ENCODE assay signal across 14 mouse cellular contexts in genomic region chr12:3366957-3367260, GRCm38 (mm10). TPM values are rescaled to one million over a fixed set of nuclear protein-coding genes. Genes with fewer than 3 reads are reported as not detected.
A peak's percentile ranks its signal among the peaks of the same experiment; 100 is the strongest.
DNase-seq lines count a peak whose midpoint lies in the region; ATAC-seq and TF ChIP-seq lines count a peak whose summit lies in the region.
"Had no signal": no experiment of that assay in that cellular context is flagged by ENCODE, and none has a peak within 500 bp of the region (broad histone marks: within the 10 kb centered on the region; RNA-seq: fewer than 3 reads in every experiment).

No protein-coding gene starts in this region.

- peaks cover 58% of the 10 kb centered on the region for H3K4me1 ChIP-seq in forebrain, embryonic 10.5 days
- H3K4me1 ChIP-seq in forebrain, embryonic 11.5 days (replicated peaks; ENCODE audit: control insufficient read depth, insufficient read depth, low read length) = peaks cover 16% of the 10 kb centered on the region; the same call in 1 of the 2 replicates
- peaks cover 57% of the 10 kb centered on the region for H3K4me1 ChIP-seq in embryonic facial prominence, embryonic 13.5 days
- peaks cover 67% of the 10 kb centered on the region for H3K4me1 ChIP-seq in hindbrain, embryonic 13.5 days (replicated peaks)
- H3K4me1 ChIP-seq in midbrain, embryonic 15.5 days = peaks cover 60% of the 10 kb centered on the region
- peaks cover 4% of the 10 kb centered on the region; the same call in 1 of the 2 replicates for H3K4me1 ChIP-seq in heart, adult 2 months (ENCODE audit: control insufficient read depth, insufficient read depth, low read length)

- H3K9me3 ChIP-seq in forebrain, embryonic 10.5 days = peaks cover 26% of the 10 kb centered on the region
- H3K9me3 ChIP-seq in forebrain, embryonic 11.5 days (ENCODE audit: control insufficient read depth, low read length) = no peaks in the 10 kb centered on the region
- peaks cover 14% of the 10 kb centered on the region; the same call in 1 of the 2 replicates for H3K9me3 ChIP-seq in embryonic facial prominence, embryonic 13.5 days
- H3K9me3 ChIP-seq in hindbrain, embryonic 13.5 days = peaks cover 4% of the 10 kb centered on the region; the same call in 1 of the 2 replicates
- no peaks in the 10 kb centered on the region for H3K9me3 ChIP-seq in midbrain, embryonic 15.5 days
- H3K9me3 ChIP-seq: megakaryocyte, embryonic 14.5 days had no signal

- TF ChIP-seq POLR2A in heart, adult 2 months (IDR thresholded peaks at IDR 0.05; ENCODE audit: insufficient read depth, low read depth, low read length) = no peak

- H3K27me3 ChIP-seq in forebrain, embryonic 10.5 days (ENCODE audit: poor library complexity, severe bottlenecking) = peaks cover 12% of the 10 kb centered on the region; the same call in 1 of the 2 replicates
- H3K27me3 ChIP-seq in forebrain, embryonic 11.5 days (ENCODE audit: control insufficient read depth, insufficient read depth, low read length) = no peaks in the 10 kb centered on the region
- H3K27me3 ChIP-seq in embryonic facial prominence, embryonic 13.5 days = no peaks in the 10 kb centered on the region
- no peaks in the 10 kb centered on the region for H3K27me3 ChIP-seq in hindbrain, embryonic 13.5 days
- no peaks in the 10 kb centered on the region for H3K27me3 ChIP-seq in midbrain, embryonic 15.5 days (replicated peaks)
- no peaks in the 10 kb centered on the region for H3K27me3 ChIP-seq in heart, adult 2 months (ENCODE audit: control insufficient read depth, insufficient read depth, low read length)
- H3K27me3 ChIP-seq: Patski had no signal

- ATAC-seq in forebrain, embryonic 11.5 days (replicated peaks; ENCODE audit: low FRiP score) = no peak
- ATAC-seq in embryonic facial prominence, embryonic 13.5 days (ENCODE audit: insufficient number of reproducible peaks, insufficient read depth, low FRiP score, low TSS enrichment, low read depth) = no peak
- no peak for ATAC-seq in hindbrain, embryonic 13.5 days (ENCODE audit: low FRiP score)
- ATAC-seq in midbrain, embryonic 15.5 days (replicated peaks) = no peak
- no peak for ATAC-seq in megakaryocyte progenitor cell, adult 5-6 weeks (replicated peaks; ENCODE audit: poor library complexity)
- ATAC-seq: Patski had no signal

- H3K79me2 ChIP-seq in heart, adult 2 months (replicated peaks; ENCODE audit: control insufficient read depth, insufficient read depth, low read length) = no peaks in the 10 kb centered on the region

- H3K4me2 ChIP-seq in forebrain, embryonic 11.5 days (ENCODE audit: low read depth, low read length, severe bottlenecking) = no peak overlapping the region
- H3K4me2 ChIP-seq in embryonic facial prominence, embryonic 13.5 days = peak overlapping the region; percentile 95
- peak overlapping the region; percentile 87 for H3K4me2 ChIP-seq in hindbrain, embryonic 13.5 days
- H3K4me2 ChIP-seq in midbrain, embryonic 15.5 days = peak overlapping the region; percentile 57

- peaks cover 24% of the 10 kb centered on the region for H3K36me3 ChIP-seq in forebrain, embryonic 10.5 days (replicated peaks)
- H3K36me3 ChIP-seq in forebrain, embryonic 11.5 days (ENCODE audit: control insufficient read depth, insufficient read depth, low read length) = no peaks in the 10 kb centered on the region; the same call in 1 of the 2 replicates
- H3K36me3 ChIP-seq in embryonic facial prominence, embryonic 13.5 days = peaks cover 18% of the 10 kb centered on the region
- H3K36me3 ChIP-seq in hindbrain, embryonic 13.5 days = peaks cover 19% of the 10 kb centered on the region
- H3K36me3 ChIP-seq in midbrain, embryonic 15.5 days (replicated peaks) = peaks cover 8% of the 10 kb centered on the region; the same call in 1 of the 2 replicates
- peaks cover 5% of the 10 kb centered on the region; the same call in 1 of the 2 replicates for H3K36me3 ChIP-seq in heart, adult 2 months (ENCODE audit: control insufficient read depth, insufficient read depth, low read length)

- WGBS in forebrain, embryonic 10.5 days = 94% methylated on average over 14 of the region's 14 CpGs
- 94% methylated on average over 14 of the region's 14 CpGs for WGBS in forebrain, embryonic 11.5 days
- 95% methylated on average over 14 of the region's 14 CpGs for WGBS in embryonic facial prominence, embryonic 13.5 days
- 97% methylated on average over 14 of the region's 14 CpGs for WGBS in hindbrain, embryonic 13.5 days
- 96% methylated on average over 14 of the region's 14 CpGs for WGBS in midbrain, embryonic 15.5 days
- WGBS in heart, adult 2 months = 93% methylated on average over 14 of the region's 14 CpGs

- intact Hi-C loops in heart, adult 2 months (cut with DNase I) = loop anchor here (5.0 kb wide), 1 partner anchor 60 kb away; the partner anchor contains the start of gene Asxl2

- no peak for DNase-seq in forebrain, embryonic 10.5 days (ENCODE audit: extremely low spot score, low spot score)
- no peak for DNase-seq in forebrain, embryonic 11.5 days (ENCODE audit: low spot score)
- DNase-seq in heart, adult 2 months = no peak
- no peak for DNase-seq in gastrocnemius, postnatal 4 days (ENCODE audit: low spot score in 2 of 2)
- DNase-seq: gastrocnemius, postnatal 14 days; kidney, adult 11 months; right cerebral cortex, adult 18-20 months; thymus, postnatal 4 days had no signal

- no peak for TF ChIP-seq EP300 in heart, adult 2 months (IDR thresholded peaks at IDR 0.05; ENCODE audit: insufficient read depth, low read depth, low read length)

- no peak overlapping the region for H3K27ac ChIP-seq in forebrain, embryonic 10.5 days
- H3K27ac ChIP-seq in forebrain, embryonic 11.5 days (ENCODE audit: low read depth, low read length) = no peak overlapping the region
- H3K27ac ChIP-seq in embryonic facial prominence, embryonic 13.5 days = no peak overlapping the region
- H3K27ac ChIP-seq in hindbrain, embryonic 13.5 days = no peak overlapping the region
- H3K27ac ChIP-seq in midbrain, embryonic 15.5 days = no peak overlapping the region
- H3K27ac ChIP-seq in heart, adult 2 months = no peak overlapping the region

- peak overlapping the region; percentile 79; the same call in 1 of the 2 replicates for H3K4me3 ChIP-seq in forebrain, embryonic 10.5 days
- no peak overlapping the region for H3K4me3 ChIP-seq in forebrain, embryonic 11.5 days (ENCODE audit: low read depth, low read length)
- peak overlapping the region; percentile 77; the same call in 1 of the 2 replicates for H3K4me3 ChIP-seq in embryonic facial prominence, embryonic 13.5 days
- peak overlapping the region; percentile 88 for H3K4me3 ChIP-seq in hindbrain, embryonic 13.5 days
- peak overlapping the region; percentile 72 for H3K4me3 ChIP-seq in midbrain, embryonic 15.5 days
- no peak overlapping the region for H3K4me3 ChIP-seq in heart, adult 2 months

- H3K9ac ChIP-seq in forebrain, embryonic 11.5 days (ENCODE audit: low read length) = no peak overlapping the region
- no peak overlapping the region for H3K9ac ChIP-seq in embryonic facial prominence, embryonic 13.5 days
- peak overlapping the region; percentile 99 for H3K9ac ChIP-seq in hindbrain, embryonic 13.5 days
- H3K9ac ChIP-seq in midbrain, embryonic 15.5 days = no peak overlapping the region
- H3K9ac ChIP-seq in heart, adult 2 months (ENCODE audit: low read depth, low read length) = no peak overlapping the region

- TF ChIP-seq CTCF in heart, adult 2 months (IDR thresholded peaks at IDR 0.05) = no peak

RNA-seq across cellular contexts. Expression of gene Kif3c, which starts 2.0 kb away (rescaled TPM):
- polyA plus RNA-seq in forebrain, embryonic 10.5 days (2016; fragmentation: Nextera tagmentation; extraction: Ambion mirVana) = 15.0 and 15.1 TPM in 2 replicates
- 31.2 and 32.3 TPM in 2 replicates for polyA plus RNA-seq in forebrain, embryonic 11.5 days (2014; fragmentation: Nextera tagmentation; extraction: Ambion mirVana)
- 18.4 and 19.8 TPM in 2 replicates for polyA plus RNA-seq in embryonic facial prominence, embryonic 13.5 days (2015; fragmentation: Nextera tagmentation; extraction: Ambion mirVana)
- polyA plus RNA-seq in hindbrain, embryonic 13.5 days (2015; fragmentation: Nextera tagmentation; extraction: Ambion mirVana) = 77.8 and 80.7 TPM in 2 replicates
- polyA plus RNA-seq in midbrain, embryonic 15.5 days (2015; fragmentation: Nextera tagmentation; extraction: Ambion mirVana) = 94.9 and 95.6 TPM in 2 replicates
- 1 to 10 TPM; 4.8 to 5.5 TPM for total RNA-seq in heart, adult 2 months (2021)
- 3.5 and 9.1 TPM in 2 replicates for polyA plus RNA-seq in heart, adult 2 months (2012; rRNA removed)
- total RNA-seq in megakaryocyte progenitor cell, adult 5-6 weeks (2015) = 2.0 and 2.2 TPM in 2 replicates
- 1.4 and 1.6 TPM in 2 replicates for total RNA-seq in megakaryocyte progenitor cell, adult 5-6 weeks (2017)
- 10 to 100 TPM; 12.7 to 12.8 TPM for total RNA-seq in gastrocnemius, postnatal 4 days (2021)

RNA-seq across cellular contexts. Expression of gene Rab10, which starts 57.1 kb away (rescaled TPM):
- polyA plus RNA-seq in forebrain, embryonic 10.5 days (2016; fragmentation: Nextera tagmentation; extraction: Ambion mirVana) = 69.4 and 71.5 TPM in 2 replicates
- polyA plus RNA-seq in forebrain, embryonic 11.5 days (2014; fragmentation: Nextera tagmentation; extraction: Ambion mirVana) = 111 and 118 TPM in 2 replicates
- 85.0 and 87.6 TPM in 2 replicates for polyA plus RNA-seq in embryonic facial prominence, embryonic 13.5 days (2015; fragmentation: Nextera tagmentation; extraction: Ambion mirVana)
- polyA plus RNA-seq in hindbrain, embryonic 13.5 days (2015; fragmentation: Nextera tagmentation; extraction: Ambion mirVana) = 136 and 138 TPM in 2 replicates
- polyA plus RNA-seq in midbrain, embryonic 15.5 days (2015; fragmentation: Nextera tagmentation; extraction: Ambion mirVana) = 145 and 148 TPM in 2 replicates
- 100 to 1,000 TPM; 116 to 130 TPM for total RNA-seq in heart, adult 2 months (2021)
- polyA plus RNA-seq in heart, adult 2 months (2012; rRNA removed) = 36.8 and 74.2 TPM in 2 replicates
- 93.9 and 100 TPM in 2 replicates for total RNA-seq in megakaryocyte progenitor cell, adult 5-6 weeks (2015)
- 89.1 and 113 TPM in 2 replicates for total RNA-seq in megakaryocyte progenitor cell, adult 5-6 weeks (2017)
- 100 to 1,000 TPM; 196 to 210 TPM for total RNA-seq in gastrocnemius, postnatal 4 days (2021)

RNA-seq across cellular contexts. Expression of gene Asxl2, which starts 59.7 kb away (rescaled TPM):
- 16.4 and 17.7 TPM in 2 replicates for polyA plus RNA-seq in forebrain, embryonic 10.5 days (2016; fragmentation: Nextera tagmentation; extraction: Ambion mirVana)
- 19.7 and 22.0 TPM in 2 replicates for polyA plus RNA-seq in forebrain, embryonic 11.5 days (2014; fragmentation: Nextera tagmentation; extraction: Ambion mirVana)
- polyA plus RNA-seq in embryonic facial prominence, embryonic 13.5 days (2015; fragmentation: Nextera tagmentation; extraction: Ambion mirVana) = 21.4 and 23.2 TPM in 2 replicates
- 12.8 and 14.5 TPM in 2 replicates for polyA plus RNA-seq in hindbrain, embryonic 13.5 days (2015; fragmentation: Nextera tagmentation; extraction: Ambion mirVana)
- 13.9 and 16.8 TPM in 2 replicates for polyA plus RNA-seq in midbrain, embryonic 15.5 days (2015; fragmentation: Nextera tagmentation; extraction: Ambion mirVana)
- total RNA-seq in heart, adult 2 months (2021) = 10 to 100 TPM; 18.8 to 21.9 TPM
- polyA plus RNA-seq in heart, adult 2 months (2012; rRNA removed) = 4.0 and 7.8 TPM in 2 replicates
- total RNA-seq in megakaryocyte progenitor cell, adult 5-6 weeks (2015) = 38.7 and 50.0 TPM in 2 replicates
- 31.4 and 34.8 TPM in 2 replicates for total RNA-seq in megakaryocyte progenitor cell, adult 5-6 weeks (2017)
- total RNA-seq in gastrocnemius, postnatal 4 days (2021) = 10 to 100 TPM; 25.3 to 29.7 TPM

Comparison
In these comparisons a context has a peak if more than half of its experiments do, and no peak if none do; other contexts are left out.
1. H3K4me3 ChIP-seq: peak in forebrain, embryonic 10.5 days (single experiment), embryonic facial prominence, embryonic 13.5 days (single experiment), hindbrain, embryonic 13.5 days (single experiment) and midbrain, embryonic 15.5 days (single experiment); none in forebrain, embryonic 11.5 days (single experiment) and heart, adult 2 months (single experiment).